Mouse (Mus musculus) lung, adult 2 months (tissue): ENCODE results near the gene Osbp2.

Experiments
- CTCF ChIP-seq: fragments of 200-500 bp; IDR thresholded peaks from 2 replicates; pipeline ENCODE4 v1.5.1; 2011; ENCODE audit warnings: mild to moderate bottlenecking, low read length, control low read depth; ENCODE audit not compliant: insufficient read depth
- POLR2A ChIP-seq: fragments of 200-500 bp; IDR thresholded peaks from 2 replicates; pipeline ENCODE4 v1.6.1; 2011; ENCODE audit warnings: low read depth, mild to moderate bottlenecking, control low read depth, low read length, borderline replicate concordance; ENCODE audit errors: extremely low read depth

GRCm38 (mm10) chr11:3878660-3879059 lies 15.0 kb upstream of the Osbp2 start:
- TF ChIP-seq CTCF (no peak), POLR2A (no peak)
